Mouse (Mus musculus) cortical plate, adult 2 months (tissue): ENCODE results near the gene Abca2.

Experiments
- CTCF ChIP-seq: fragments of 200-500 bp; IDR thresholded peaks from 2 replicates; pipeline ENCODE4 v1.5.1; 2011; ENCODE audit warnings: mild to moderate bottlenecking, control low read depth, low read length; ENCODE audit not compliant: insufficient read depth; ENCODE audit errors: extremely low read depth
- POLR2A ChIP-seq: fragments of 200-500 bp; IDR thresholded peaks from 2 replicates; pipeline ENCODE4 v1.6.1; 2011; ENCODE audit warnings: mild to moderate bottlenecking, low read length, control low read depth; ENCODE audit not compliant: insufficient read depth; ENCODE audit errors: extremely low read depth

- TF ChIP-seq CTCF (no peak), POLR2A (no peak)
Measured at GRCm38 (mm10) chr2:25488671-25489068, 60.2 kb downstream of the Abca2 start.
